Mouse (Mus musculus) thymus, postnatal 36 days (tissue): ENCODE results near the gene Ppig.
"Not testable (repeated sequence)": the region's sequence is repeated elsewhere in the genome, so short reads cannot be mapped to it uniquely, and the experiment has no call there.

ENCODE experiments used
- DNase-seq, 2 experiments: peaks; one replicate each; pipeline ENCODE4 v3.0.0; 2022; ENCODE audit warnings: mixed read lengths in 2 of 2

The Ppig gene

DNA sequence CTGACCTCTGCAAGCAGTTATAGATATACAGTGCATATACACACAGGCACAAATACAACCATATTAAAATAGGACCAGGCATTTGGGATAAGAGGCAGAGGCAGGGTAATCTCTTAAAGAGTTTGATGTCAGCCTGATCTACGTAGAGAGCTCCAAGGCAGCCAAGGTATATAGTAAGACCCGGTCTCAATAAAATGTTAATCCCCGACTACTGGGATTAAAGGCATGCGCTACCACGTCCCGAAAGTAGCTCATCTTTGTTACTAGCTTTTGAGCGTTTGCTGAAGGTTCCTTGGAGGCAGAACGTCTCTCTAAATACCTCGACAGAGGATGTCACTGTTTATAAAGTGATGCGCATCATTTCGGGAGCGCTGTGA lies at the start of gene Ppig:
Ppig (plus strand) TSS at position 273 of the 377 bp plus-strand sequence.
- DNase-seq: no peak

DNA sequence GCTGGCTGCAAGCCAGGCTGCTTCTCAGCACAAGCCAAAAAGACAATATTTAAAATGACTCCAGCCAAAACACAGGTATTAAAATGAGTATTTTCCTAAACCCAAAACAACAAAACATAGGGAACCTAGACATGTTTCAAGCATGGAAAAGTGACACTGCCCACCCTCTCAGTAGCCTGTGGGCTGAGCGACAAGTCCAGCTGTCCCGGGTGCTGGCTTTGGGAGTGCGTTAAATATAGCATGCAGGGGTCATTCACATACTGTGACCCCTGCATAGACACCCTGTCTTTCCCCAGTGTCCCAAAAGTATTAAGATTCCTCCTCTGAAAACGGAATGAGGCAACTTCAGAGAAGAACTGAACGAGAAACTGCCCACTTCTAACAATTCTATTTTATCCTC lies 48.6 kb upstream of the Ppig start:
- no peak for DNase-seq

DNA sequence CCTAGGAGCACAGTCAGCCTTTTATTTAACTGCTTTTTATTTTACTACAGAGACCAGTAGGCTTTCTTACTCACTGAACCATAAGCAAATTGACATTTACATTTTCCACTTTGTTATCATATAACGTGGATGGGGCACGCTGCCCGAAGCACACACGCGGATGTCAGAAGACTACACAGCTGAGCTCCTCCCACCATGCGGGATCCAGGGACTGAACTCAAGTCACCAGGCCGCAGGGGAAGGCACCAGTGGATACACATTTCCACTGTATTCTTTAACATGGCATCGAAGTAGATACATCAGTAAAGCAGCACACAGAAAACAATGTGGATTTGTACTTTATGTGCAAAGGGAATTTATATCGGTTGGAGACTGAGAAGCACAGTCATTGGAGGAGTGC lies 47.1 kb upstream of the Ppig start:
- no peak for DNase-seq

DNA sequence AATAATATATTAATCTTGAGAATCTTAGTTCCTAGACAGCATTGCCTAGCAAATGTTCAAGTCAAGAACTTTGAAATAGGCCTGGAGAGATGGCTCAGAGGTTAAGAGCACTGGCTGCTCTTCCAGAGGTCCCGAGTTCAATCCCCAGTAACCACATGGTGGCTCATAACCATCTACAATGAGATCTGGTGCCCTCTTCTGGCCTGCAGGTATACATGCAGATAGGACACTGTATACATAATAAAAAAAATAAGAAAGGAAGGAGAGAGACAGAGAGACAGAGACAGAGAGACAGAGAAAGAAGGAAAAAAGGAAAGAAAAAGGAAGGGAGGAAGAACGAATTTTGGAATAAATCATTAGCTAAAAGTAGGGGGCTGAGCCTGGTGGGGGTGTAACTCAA lies 45.6 kb upstream of the Ppig start:
- no peak for DNase-seq

DNA sequence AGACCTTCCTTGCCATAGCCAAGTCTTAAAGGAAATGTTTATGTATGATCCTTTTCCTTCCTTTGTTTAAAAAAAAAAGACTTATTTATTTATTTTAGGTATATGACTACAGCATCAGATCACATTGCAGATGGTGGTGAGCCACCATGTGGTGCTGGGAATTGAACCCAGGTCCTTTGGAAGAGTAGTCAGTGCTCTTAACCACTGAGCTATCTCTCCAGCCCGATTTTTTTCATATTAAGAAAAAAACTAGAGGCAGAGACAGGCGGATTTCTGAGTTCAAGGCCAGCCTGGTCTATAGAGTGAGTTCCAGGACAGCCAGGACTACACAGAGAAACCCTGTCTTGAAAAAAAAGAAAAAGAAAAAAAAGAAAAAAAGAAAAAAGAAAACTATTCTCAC lies 45.1 kb upstream of the Ppig start:
- not testable (repeated sequence) for DNase-seq

DNA sequence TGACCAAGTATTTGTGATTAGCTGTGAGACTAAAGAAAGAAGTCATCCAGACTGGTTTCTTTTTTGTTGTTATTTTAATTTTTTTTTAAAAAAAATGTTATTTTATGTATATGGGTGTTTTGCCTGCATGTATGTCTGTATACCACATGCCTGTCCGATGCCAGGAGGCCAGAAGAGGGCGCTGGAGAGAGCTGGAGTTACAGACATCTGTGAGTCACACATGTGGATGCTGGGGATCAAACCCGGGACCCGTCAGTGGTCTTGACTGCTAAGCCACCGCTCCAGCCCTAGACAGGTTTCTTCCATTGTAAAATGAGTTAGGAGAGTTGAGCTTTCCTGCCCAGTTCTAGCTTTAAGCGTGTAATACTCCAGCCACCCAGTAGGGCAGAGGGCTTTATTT lies 42.4 kb upstream of the Ppig start:
- peak; percentile 42 to 43 for DNase-seq

DNA sequence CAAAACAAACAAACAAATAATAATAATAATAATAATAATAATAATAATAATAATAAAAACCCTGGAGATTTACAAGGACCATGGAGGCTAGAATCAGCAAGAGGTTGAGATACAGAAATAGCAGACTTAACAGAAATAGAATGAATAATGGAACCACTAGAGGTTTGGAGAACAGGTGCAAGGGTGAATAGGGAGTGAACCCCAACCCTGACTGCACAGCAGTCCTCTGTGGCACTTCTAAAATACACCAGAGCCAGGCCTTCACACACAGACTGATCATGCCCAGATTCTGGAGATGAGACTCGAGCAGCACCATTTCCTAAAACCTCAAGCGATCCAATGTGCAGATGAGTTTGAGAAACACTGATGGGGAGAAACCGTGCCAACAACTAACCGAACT lies 40.4 kb upstream of the Ppig start:
- no peak for DNase-seq

DNA sequence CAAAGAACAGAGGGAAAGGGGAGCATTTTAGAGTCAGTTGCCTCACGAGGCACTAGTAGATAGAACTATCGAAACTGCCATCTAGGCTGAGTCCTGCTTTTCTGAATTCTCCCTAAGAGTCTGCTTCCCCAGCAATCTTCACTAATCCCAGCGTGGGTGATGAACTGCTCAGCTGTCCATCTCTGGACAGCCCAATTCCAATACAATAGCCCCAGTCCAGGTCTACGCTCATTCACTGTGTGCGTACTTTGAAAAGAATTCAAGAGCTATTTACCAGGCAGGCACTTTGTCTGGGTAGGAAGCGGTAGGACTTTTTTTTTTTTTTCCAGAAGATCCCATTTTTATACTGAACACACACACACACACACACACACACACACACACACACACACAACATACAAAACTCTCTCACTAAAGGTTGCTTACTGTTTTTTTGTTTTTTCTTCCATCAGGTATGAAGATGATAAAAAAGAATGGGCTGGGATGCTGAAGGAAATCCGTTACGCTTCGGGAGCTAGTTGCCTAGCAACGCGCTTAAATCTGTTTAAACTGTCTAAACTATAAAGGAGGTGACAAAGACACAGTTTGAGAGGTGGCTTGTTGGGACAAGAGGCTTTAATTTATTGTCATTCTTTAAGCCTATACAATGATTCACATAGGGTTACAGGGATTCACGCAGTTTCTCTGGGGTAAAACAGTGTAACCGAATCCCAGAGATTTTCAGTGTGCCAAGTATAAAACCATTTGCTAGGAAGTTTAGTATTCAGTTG lies 39.1 kb upstream of the Ppig start:
- DNase-seq: no peak

DNA sequence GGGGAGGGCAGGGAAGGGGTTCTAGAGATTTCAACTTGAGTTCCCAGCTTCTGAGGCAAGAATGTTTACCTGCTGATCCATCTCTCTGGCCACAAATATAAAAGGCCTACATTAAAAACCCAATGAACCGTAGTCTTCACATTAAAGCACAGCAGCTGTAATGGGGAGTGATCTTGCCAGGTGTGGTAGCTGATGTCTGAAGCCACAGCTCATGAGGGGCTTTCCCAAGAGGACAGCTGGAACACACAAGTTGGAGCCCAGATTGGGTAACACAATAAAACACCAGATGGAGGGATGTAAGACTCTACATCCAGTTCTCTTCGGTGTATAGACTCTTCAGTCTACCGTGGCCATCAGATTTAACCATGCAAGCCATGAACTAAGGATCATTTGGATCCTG lies 37.9 kb upstream of the Ppig start:
- no peak for DNase-seq

DNA sequence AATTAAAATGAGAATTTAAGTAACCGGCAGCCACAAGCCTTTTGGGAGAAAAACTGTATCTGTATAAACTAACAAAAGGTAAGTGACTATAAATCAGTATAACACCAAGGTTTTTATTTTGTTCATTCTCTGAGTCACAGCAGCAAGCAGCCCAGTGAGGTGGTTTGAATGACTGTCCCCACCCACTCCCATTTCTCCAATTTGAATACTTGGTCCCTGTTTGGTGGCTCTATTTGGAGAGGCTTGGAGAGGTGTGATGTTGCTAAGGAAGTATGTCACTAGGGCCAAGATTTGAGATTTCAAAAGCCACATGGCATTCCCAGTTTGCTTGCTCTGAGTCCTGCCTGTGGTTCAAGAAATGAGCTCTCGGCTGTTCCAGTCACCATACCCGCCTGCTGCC lies 32.1 kb upstream of the Ppig start:
- DNase-seq: no peak

DNA sequence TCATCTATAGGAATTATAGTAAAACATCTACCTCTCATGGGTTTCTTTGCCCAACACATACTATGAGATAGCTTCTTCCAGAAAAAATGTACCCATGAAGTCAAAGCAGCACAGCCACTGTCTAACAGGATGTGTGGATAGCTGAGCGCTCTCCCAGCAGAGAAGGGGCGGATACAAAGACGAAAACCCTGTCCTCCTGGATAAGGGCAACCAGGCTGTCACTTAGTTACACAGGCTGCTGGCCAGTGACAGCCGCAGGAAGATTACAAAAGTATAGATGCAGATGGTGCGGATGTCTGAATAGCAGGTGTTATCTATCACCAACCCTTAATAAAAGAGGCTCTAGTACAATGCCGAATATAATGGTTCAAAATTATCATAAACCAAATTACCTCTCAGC lies 31.5 kb upstream of the Ppig start:
- no peak for DNase-seq

DNA sequence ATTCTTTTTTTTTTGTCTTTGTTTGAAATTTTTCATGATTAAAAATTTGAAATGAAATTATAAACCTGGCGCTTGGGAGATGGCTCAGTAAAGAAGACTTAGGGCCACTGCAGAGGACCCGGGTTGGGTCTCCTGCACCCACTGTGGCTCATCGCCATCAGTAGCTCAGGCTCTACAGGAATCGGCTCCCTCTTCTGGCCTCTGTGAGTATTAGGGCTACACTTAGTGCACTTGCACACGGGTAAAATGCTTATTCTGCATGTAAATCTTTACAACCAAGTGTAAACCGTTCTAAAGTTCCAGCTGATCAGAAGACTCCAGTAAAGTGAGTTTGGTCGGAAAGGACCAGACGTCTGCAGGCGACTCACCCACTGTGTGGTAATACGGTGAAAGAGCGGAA lies 28.8 kb upstream of the Ppig start:
- DNase-seq: no peak

DNA sequence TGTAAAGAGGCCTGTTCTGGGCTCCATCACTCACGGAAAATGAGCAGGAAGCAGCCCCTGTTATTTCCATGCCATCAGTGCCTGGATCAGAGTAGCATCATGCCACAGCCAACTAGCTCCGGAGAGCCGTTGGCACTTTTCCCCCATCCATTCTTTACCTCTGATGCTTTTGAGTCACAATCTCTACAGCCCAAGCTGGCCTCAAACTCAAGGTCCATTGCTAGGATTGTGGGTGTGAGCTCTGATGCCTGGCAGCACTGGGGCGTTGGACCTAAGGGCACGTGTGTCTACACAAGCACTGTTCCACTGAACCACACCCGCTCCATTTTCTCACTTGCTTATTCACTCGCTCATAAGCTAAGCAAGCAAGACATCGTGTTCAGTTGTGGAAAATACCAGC lies 21.9 kb upstream of the Ppig start:
- no peak for DNase-seq

DNA sequence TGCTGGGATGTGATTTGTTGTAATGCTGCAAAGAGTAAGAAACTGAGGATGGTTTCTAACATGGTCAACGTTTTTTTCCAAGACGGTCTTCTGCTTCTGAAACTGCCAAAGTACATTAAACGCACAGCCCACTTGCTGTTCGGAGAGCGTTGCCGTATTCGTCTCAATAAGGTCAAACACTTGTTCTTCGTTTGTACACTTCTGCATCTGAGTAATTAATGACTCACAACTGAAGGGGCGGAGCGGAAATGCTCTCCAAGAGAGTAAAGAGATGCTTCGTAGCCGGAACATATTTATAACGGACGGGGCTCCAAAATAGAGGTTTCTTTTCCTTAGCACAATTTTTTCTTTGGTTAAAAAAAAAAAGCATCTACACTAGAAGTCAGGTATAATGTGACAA lies 10.2 kb upstream of the Ppig start:
- DNase-seq: no peak

DNA sequence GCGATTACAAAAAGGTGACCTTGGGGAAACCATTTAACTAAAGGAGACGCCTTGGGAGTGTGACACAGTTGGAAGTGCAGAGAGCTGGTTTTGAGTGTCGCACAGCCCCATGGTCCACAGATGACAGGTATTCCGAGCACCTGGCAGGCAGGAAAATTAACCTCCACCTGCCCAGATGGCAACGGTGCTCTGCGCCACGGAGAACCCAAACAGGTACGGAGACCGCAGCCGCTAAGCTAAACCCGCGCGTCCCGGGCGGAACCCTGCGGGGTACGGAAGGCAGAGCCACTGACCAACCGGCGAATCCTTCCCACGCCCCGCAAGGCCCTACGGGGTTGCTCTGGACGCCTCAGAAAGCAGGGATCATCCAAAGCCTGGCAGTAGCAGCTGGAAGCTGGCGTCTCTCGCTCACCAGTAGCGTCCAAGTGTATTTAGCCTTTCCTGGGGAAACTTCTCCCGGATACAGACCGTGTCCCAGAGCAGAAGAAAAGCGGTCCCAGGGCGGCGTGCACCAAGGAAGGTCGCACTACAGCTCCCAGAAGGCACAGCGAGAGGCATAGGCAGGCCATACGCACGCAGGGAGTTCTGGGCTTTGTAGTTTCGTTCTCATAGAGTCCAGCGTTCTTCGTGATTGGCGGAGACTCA lies 9.2 kb upstream of the Ppig start, which contains the start of gene Fastkd1:
Fastkd1 (minus strand) TSS at position 536 of the 645 bp plus-strand sequence.
- peak; percentile 77 to 82 for DNase-seq

DNA sequence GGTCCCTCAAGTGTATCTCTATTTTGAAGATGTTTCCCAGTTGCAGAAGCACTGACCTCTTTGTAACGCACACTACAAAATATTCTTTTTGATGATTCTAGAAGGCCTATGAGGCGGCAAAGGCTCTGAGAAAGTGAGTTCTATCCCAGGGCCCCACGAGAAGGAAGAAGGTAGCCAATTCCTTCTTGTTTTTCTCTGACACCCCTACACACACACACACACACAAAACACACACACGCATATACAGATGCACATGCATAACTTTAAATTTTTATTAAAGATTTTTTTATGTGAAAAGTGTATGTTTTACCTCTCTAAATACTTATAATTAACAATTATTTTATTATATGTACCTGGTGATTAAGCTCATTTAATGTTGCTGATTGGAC lies 8.7 kb upstream of the Ppig start:
- DNase-seq: no peak

DNA sequence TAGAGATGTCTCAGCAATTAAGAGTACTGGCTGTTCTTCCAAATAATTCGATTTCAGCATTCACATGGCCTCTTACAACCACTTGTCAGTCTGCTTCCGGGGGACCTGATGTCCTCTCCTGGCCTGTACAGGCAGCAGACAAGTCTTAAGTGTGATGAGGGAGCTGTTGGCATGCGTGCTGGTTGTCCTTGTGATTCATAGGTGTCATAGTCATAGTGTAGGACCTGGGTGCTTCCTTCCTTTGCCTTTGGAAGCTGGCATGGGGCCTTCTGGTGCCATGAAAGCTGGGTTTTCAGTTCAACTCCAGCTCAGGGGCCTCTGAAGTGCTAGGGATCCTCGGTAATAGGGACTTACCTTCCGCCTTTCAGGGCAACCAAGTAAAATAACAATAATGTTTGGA lies 8.2 kb upstream of the Ppig start:
- DNase-seq: no peak

DNA sequence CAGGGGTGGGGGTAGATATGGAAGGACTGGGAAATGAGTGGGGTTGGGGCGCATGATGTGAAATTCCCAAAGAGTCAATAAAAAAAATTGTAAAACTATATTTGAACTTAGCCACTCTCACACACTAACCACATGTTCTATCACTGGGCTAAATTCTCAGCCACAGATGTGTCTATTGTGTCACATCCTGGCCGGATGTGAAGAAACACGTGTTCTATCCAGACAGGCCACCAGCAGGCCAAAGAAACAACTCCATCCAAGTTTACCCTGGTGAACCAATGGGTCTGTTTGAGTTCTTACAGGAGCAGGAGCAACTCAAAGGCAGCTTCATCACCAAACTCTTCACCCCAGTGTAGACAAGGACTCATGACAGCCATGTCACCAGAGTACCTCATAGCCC lies 5.9 kb upstream of the Ppig start:
- DNase-seq: no peak

DNA sequence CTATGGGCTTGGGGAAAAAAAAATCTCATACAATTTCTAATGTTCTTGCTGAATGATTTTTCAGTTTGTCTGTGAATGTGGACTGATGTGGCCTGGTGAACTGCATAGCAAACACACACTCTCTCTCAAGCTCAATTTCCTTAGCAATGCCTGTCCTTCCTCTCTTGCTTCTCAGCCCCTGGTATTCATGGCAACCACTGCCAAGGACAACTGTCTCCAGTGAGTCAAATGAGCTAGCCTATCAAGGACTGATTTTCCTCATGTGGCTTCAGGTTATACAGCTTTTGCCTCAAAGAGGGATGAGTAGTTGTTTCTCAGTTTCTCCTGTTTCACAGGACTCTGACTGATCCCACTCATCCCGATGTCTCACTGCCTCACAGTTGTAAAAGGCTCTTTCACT lies 3.2 kb upstream of the Ppig start:
- DNase-seq: no peak

DNA sequence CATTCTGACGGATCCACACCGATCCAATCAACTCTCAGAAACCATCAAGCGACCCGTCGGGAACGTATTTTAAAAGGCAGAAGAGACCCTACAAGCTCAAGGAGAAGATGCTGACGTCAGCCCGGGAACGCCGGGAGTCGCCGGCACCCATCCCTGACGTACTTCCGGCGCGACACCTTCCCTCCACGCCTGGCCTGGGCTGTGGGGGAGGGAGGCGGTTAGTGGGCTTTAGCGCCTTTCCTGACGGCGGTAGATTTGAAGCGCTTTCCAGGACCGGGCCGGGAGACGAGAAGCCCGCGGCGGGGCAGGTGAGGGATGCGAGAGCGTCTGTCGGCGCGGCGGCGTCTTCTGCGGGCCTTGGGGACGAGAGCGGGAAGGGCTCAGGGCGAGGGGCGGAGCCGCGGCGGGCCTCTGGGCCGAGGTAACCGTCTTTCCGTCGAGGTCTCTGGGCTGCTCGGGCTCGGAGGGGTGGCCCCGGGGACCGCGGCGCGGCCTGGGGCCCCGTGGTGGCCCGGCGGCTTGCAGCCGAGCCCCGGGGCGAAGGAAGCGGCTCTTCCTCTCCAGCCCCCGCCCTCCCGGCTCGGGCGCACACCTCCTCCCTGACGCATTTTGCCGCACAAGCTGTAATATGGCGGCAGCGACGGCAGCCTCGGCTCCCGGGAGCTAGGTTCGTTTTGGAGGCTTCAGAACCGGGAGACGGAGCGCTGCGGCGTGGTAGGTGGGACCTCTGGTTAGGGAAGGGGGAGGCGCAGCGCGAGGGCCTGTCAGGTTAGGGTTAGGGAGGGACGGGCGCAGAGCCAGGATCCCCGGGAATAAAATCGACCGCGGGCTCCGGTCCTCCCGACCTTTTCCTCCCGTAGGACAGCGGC lies 539 bp downstream of the Ppig start:
- DNase-seq: peak; percentile 87 to 89

DNA sequence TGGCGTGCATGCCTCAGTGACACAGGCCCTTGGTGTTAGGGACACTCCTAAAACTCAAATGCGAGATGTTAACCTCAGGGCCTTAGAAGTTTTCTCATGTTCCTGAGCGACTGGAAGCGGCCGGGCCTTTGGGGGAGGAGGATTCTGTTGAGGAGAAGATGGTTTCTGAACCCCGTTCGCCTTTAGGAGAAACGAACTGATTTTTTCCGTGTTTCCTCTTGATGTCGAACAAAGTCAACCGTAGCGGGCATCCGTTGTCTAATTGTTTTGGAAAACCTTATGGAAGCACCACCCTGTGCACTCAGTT lies 1.1 kb downstream of the Ppig start:
- no peak for DNase-seq

DNA sequence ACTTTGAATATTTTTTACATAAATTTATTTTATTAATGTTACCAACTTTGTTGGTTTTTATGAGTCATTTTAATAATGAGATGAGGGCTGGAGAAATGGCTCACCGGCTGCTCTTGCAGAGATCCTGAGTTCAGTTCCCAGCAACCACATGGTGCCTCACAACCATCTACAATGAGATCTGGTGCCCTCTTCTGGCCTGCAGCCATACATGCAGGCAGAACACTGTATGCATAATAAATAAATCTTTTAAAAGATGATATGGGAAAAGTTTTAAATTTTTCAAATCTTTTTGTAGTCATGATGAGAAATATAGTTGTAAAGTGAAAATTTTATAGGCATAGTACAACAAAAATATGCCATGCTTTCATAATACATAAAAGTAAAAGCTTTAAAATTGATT lies 22.7 kb downstream of the Ppig start:
- no peak for DNase-seq

DNA sequence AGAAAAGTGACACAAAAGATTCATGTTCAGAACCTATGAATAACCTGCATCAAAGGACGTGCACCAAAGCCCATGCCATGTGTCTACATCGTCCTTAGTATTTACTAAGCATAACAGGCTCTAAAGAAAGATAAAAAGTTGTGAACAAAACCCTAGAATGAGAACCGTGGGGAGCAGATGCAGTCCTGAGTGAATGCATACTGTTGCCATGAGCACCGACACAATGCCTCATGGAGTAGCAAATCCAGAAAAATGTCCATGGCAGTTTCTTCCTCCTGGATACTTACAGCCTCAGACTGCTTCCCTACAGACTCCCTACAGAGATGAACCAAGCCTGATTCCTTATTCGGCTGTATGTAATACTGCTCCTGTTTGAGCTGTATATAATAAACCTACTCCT lies 38.6 kb downstream of the Ppig start:
- DNase-seq: no peak

DNA sequence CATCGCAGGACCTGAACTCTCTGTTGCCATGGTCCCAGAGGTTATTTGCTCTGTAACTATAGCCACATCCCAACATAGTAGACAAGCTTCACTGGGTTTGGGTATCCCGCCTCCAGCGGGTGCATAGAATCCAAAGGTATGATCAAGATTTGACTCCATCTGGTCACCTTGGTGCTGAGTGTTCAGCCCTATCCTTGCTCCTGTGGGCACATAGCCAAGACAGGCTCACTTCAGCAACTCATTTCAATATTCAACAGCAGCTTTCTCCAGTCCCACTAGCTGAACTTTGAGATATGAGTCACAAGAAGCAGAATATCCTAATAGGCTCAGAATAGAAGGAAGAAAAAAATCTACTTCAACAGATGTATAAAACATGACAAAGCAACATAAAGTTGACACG lies 41.0 kb downstream of the Ppig start:
- DNase-seq: no peak
